Mouse (Mus musculus): ENCODE data around the gene Klhdc10.
"Not testable (repeated sequence)": the region's sequence is repeated elsewhere in the genome, so short reads cannot be mapped to it uniquely, and the experiment has no call there.

The Klhdc10 gene

GRCm38 (mm10) chr6:30401308-30402015, at the start of gene Klhdc10:
Klhdc10 (plus strand) TSS chr6:30401868.
- DNase-seq (ENCODE audit: low read depth): peak; percentile 99

- peak; percentile 73 for DNase-seq (ENCODE audit: low read depth)
Measured at GRCm38 (mm10) chr6:30352762-30353161, 48.9 kb upstream of the Klhdc10 start.

GRCm38 (mm10) chr6:30353661-30354060, 48.0 kb upstream of the Klhdc10 start:
- no peak for DNase-seq (ENCODE audit: low read depth)

GRCm38 (mm10) chr6:30354760-30355159, 46.9 kb upstream of the Klhdc10 start:
- peak; percentile 55 for DNase-seq (ENCODE audit: low read depth)

- no peak for DNase-seq (ENCODE audit: low read depth)
Measured at GRCm38 (mm10) chr6:30355701-30356100, 46.0 kb upstream of the Klhdc10 start.

GRCm38 (mm10) chr6:30356161-30356560, 45.5 kb upstream of the Klhdc10 start:
- DNase-seq (ENCODE audit: low read depth): no peak

- DNase-seq (ENCODE audit: low read depth): no peak
Measured at GRCm38 (mm10) chr6:30356680-30357079, 45.0 kb upstream of the Klhdc10 start.

- peak; percentile 93 for DNase-seq (ENCODE audit: low read depth)
Measured at GRCm38 (mm10) chr6:30357561-30358177, 44.0 kb upstream of the Klhdc10 start.

GRCm38 (mm10) chr6:30359762-30360509, 41.7 kb upstream of the Klhdc10 start:
- DNase-seq (ENCODE audit: low read depth): no peak

GRCm38 (mm10) chr6:30363808-30364207, 37.9 kb upstream of the Klhdc10 start:
- no peak for DNase-seq (ENCODE audit: low read depth)

GRCm38 (mm10) chr6:30369291-30369690, 32.4 kb upstream of the Klhdc10 start:
- DNase-seq (ENCODE audit: low read depth): no peak

GRCm38 (mm10) chr6:30372627-30373369, 28.9 kb upstream of the Klhdc10 start:
- DNase-seq (ENCODE audit: low read depth): no peak

GRCm38 (mm10) chr6:30374731-30375510, 26.7 kb upstream of the Klhdc10 start:
- no peak for DNase-seq (ENCODE audit: low read depth)

- DNase-seq (ENCODE audit: low read depth): no peak
Measured at GRCm38 (mm10) chr6:30375791-30376190, 25.9 kb upstream of the Klhdc10 start.

GRCm38 (mm10) chr6:30381116-30381515, 20.6 kb upstream of the Klhdc10 start:
- DNase-seq (ENCODE audit: low read depth): peak; percentile 20

- DNase-seq (ENCODE audit: low read depth): not testable (repeated sequence)
Measured at GRCm38 (mm10) chr6:30390271-30390670, 11.4 kb upstream of the Klhdc10 start.

- peak; percentile 93 for DNase-seq (ENCODE audit: low read depth)
Measured at GRCm38 (mm10) chr6:30390714-30391697, 10.7 kb upstream of the Klhdc10 start, which contains the start of gene Zc3hc1. Zc3hc1 (minus strand) TSS chr6:30391028.

GRCm38 (mm10) chr6:30391996-30392395, 9.7 kb upstream of the Klhdc10 start:
- no peak for DNase-seq (ENCODE audit: low read depth)

- peak; percentile 18 for DNase-seq (ENCODE audit: low read depth)
Measured at GRCm38 (mm10) chr6:30400146-30400545, 1.5 kb upstream of the Klhdc10 start.

- no peak for DNase-seq (ENCODE audit: low read depth)
Measured at GRCm38 (mm10) chr6:30400716-30401115, 952 bp upstream of the Klhdc10 start.

Data from naive thymus-derived CD4-positive, alpha-beta T cell, adult 2 months (primary cell).